ENCODE assay signal across 17 mouse cellular contexts in genomic region chr13:16291661-16292291, GRCm38 (mm10).
DNase-seq lines count a peak whose midpoint lies in the region; ATAC-seq and TF ChIP-seq lines count a peak whose summit lies in the region.
"Had no signal": no experiment of that assay in that cellular context is flagged by ENCODE, and none has a peak within 500 bp of the region (broad histone marks: within the 10 kb centered on the region; RNA-seq: fewer than 3 reads in every experiment).

No protein-coding gene starts in this region.

- H3K4me1 ChIP-seq in kidney, embryonic 16.5 days (ENCODE audit: insufficient read depth, low read length), result no peaks in the 10 kb centered on the region
- H3K4me1 ChIP-seq in liver, embryonic 11.5 days (replicated peaks; ENCODE audit: control insufficient read depth, insufficient read depth, low read length), result no peaks in the 10 kb centered on the region
- H3K4me1 ChIP-seq in stomach, postnatal 0 days (replicated peaks; ENCODE audit: control insufficient read depth, insufficient read depth), result no peaks in the 10 kb centered on the region
- H3K4me1 ChIP-seq: forebrain, embryonic 12.5 days; hindbrain, embryonic 15.5 days had no signal

- H3K4me3 ChIP-seq in kidney, embryonic 16.5 days (ENCODE audit: low read length), result no peak overlapping the region
- H3K4me3 ChIP-seq in liver, embryonic 11.5 days (ENCODE audit: low read depth, low read length), result no peak overlapping the region
- H3K4me3 ChIP-seq in stomach, postnatal 0 days (ENCODE audit: low read depth, low read length), result no peak overlapping the region
- H3K4me3 ChIP-seq: forebrain, embryonic 12.5 days; heart, adult 2 months; hindbrain, embryonic 15.5 days had no signal

- TF ChIP-seq EP300 in stomach, postnatal 0 days (optimal IDR thresholded peaks at IDR 0.05), result no peak

- no peak for TF ChIP-seq CTCF in stomach, postnatal 0 days (IDR thresholded peaks at IDR 0.05; ENCODE audit: low read depth)

- H3K27me3 ChIP-seq in kidney, embryonic 16.5 days (ENCODE audit: insufficient read depth, low read length), result no peaks in the 10 kb centered on the region
- no peaks in the 10 kb centered on the region for H3K27me3 ChIP-seq in liver, embryonic 11.5 days (replicated peaks; ENCODE audit: control insufficient read depth, insufficient read depth, low read length)
- H3K27me3 ChIP-seq in stomach, postnatal 0 days (ENCODE audit: control insufficient read depth, insufficient read depth, low read length), result no peaks in the 10 kb centered on the region
- H3K27me3 ChIP-seq: CH12.LX; forebrain, embryonic 12.5 days; hindbrain, embryonic 15.5 days had no signal

- peak; percentile 12 for DNase-seq in adrenal gland, postnatal 10 days
- DNase-seq in adrenal gland, postnatal 36 days, result no peak
- no peak for DNase-seq in liver, embryonic 11.5 days (ENCODE audit: low spot score)
- DNase-seq in stomach, postnatal 0 days (ENCODE audit: low spot score), result no peak
- DNase-seq in MN1 (ENCODE audit: low spot score), result no peak
- no peak for DNase-seq in thymus, postnatal 0 days (ENCODE audit: low spot score)
- no peak for DNase-seq in heart, postnatal 10 days
- DNase-seq: adrenal gland, postnatal 14 days; cerebellum, adult 8-10 months; gastrocnemius, postnatal 10 days; heart, adult 2 months; lung, postnatal 10 days; thymus, postnatal 36 days had no signal

- WGBS in kidney, embryonic 16.5 days, result 82% methylated on average over 6 of the region's 6 CpGs
- 67% methylated on average over 6 of the region's 6 CpGs for WGBS in liver, embryonic 11.5 days
- WGBS in stomach, postnatal 0 days, result 78% methylated on average over 6 of the region's 6 CpGs

- intact Hi-C loops in heart, postnatal 10 days (cut with DNase I), result no loop called here

- no peak overlapping the region for H3K4me2 ChIP-seq in kidney, embryonic 16.5 days (replicated peaks; ENCODE audit: low read depth, low read length)
- no peak overlapping the region for H3K4me2 ChIP-seq in liver, embryonic 11.5 days
- no peak overlapping the region for H3K4me2 ChIP-seq in stomach, postnatal 0 days (replicated peaks; ENCODE audit: low read depth)
- H3K4me2 ChIP-seq: forebrain, embryonic 12.5 days; hindbrain, embryonic 15.5 days had no signal

- no peak overlapping the region for H3K27ac ChIP-seq in kidney, embryonic 16.5 days (ENCODE audit: low read length)
- H3K27ac ChIP-seq in liver, embryonic 11.5 days (ENCODE audit: low read depth, low read length), result no peak overlapping the region; the same call in 1 of the 2 replicates
- no peak overlapping the region for H3K27ac ChIP-seq in stomach, postnatal 0 days (replicated peaks)
- H3K27ac ChIP-seq: forebrain, embryonic 12.5 days; heart, adult 2 months; hindbrain, embryonic 15.5 days had no signal

- H3K9ac ChIP-seq in kidney, embryonic 16.5 days (replicated peaks; ENCODE audit: low read length), result no peak overlapping the region
- H3K9ac ChIP-seq in liver, embryonic 11.5 days (ENCODE audit: low read depth, low read length), result no peak overlapping the region
- no peak overlapping the region for H3K9ac ChIP-seq in stomach, postnatal 0 days (ENCODE audit: low read length)
- H3K9ac ChIP-seq: forebrain, embryonic 12.5 days; hindbrain, embryonic 15.5 days had no signal

- H3K9me3 ChIP-seq in kidney, embryonic 16.5 days (ENCODE audit: low read length), result no peaks in the 10 kb centered on the region
- no peaks in the 10 kb centered on the region for H3K9me3 ChIP-seq in liver, embryonic 11.5 days (ENCODE audit: control insufficient read depth, low read length)
- no peaks in the 10 kb centered on the region for H3K9me3 ChIP-seq in stomach, postnatal 0 days (ENCODE audit: control insufficient read depth, low read length)
- H3K9me3 ChIP-seq: forebrain, embryonic 12.5 days; hindbrain, embryonic 15.5 days had no signal

- no peaks in the 10 kb centered on the region for H3K36me3 ChIP-seq in kidney, embryonic 16.5 days (ENCODE audit: insufficient read depth, low read length)
- H3K36me3 ChIP-seq in liver, embryonic 11.5 days (ENCODE audit: control insufficient read depth, insufficient read depth, low read length), result no peaks in the 10 kb centered on the region
- H3K36me3 ChIP-seq in stomach, postnatal 0 days (ENCODE audit: control insufficient read depth, insufficient read depth, low read length), result no peaks in the 10 kb centered on the region
- H3K36me3 ChIP-seq: forebrain, embryonic 12.5 days; hindbrain, embryonic 15.5 days had no signal

- peak; percentile 57; the same call in 1 of the 2 replicates for ATAC-seq in kidney, embryonic 16.5 days (ENCODE audit: low FRiP score, low TSS enrichment)
- peak; percentile 53 for ATAC-seq in liver, embryonic 11.5 days (replicated peaks; ENCODE audit: low FRiP score)
- peak; percentile 57; the same call in 1 of the 2 replicates for ATAC-seq in stomach, postnatal 0 days (ENCODE audit: low FRiP score, low TSS enrichment)
